Mouse (Mus musculus) limb, embryonic 14.5 days (tissue): ENCODE measurements around the gene Amer2. TPM values are rescaled to one million over a fixed set of nuclear protein-coding genes. Genes with fewer than 3 reads are reported as not detected.

Source experiments
- ATAC-seq: fragments of 200-750 bp; cut with Nextera tagmentation; 2 replicates; pipeline ENCODE4 v1.8.0; 2017; ENCODE audit warnings: low read depth, moderate number of reproducible peaks, moderate TSS enrichment; ENCODE audit not compliant: low FRiP score
- DNase-seq: peaks from one replicate; pipeline ENCODE4 v3.0.0-alpha.2; 2015; ENCODE audit warnings: low spot score
- H3K27ac ChIP-seq: fragments of 300-500 bp; sonication (generic); replicated peaks from 2 replicates; pipeline ENCODE4 v1.5.1; 2014; ENCODE audit warnings: low read depth, mild to moderate bottlenecking, low read length, moderate library complexity, mixed read lengths
- H3K27me3 ChIP-seq: fragments of 300-500 bp; sonication (generic); 2 replicates; pipeline ENCODE4 v1.6.1; 2014; ENCODE audit warnings: low read length, mixed read lengths; ENCODE audit not compliant: control insufficient read depth, insufficient read depth
- H3K36me3 ChIP-seq: fragments of 300-500 bp; sonication (generic); 2 replicates; pipeline ENCODE4 v1.6.1; 2014; ENCODE audit warnings: mild to moderate bottlenecking, low read length, moderate library complexity, mixed read lengths; ENCODE audit not compliant: control insufficient read depth, insufficient read depth
- H3K4me1 ChIP-seq: fragments of 300-500 bp; sonication (generic); 2 replicates; pipeline ENCODE4 v1.6.1; 2014; ENCODE audit warnings: antibody characterized with exemption, low read length, mixed read lengths; ENCODE audit not compliant: control insufficient read depth, insufficient read depth
- H3K4me2 ChIP-seq: fragments of 300-500 bp; sonication (generic); replicated peaks from 2 replicates; pipeline ENCODE4 v1.6.1; 2014; ENCODE audit warnings: low read depth, mild to moderate bottlenecking, low read length, moderate library complexity; ENCODE audit not compliant: severe bottlenecking
- H3K4me3 ChIP-seq: fragments of 300-500 bp; sonication (generic); replicated peaks from 2 replicates; pipeline ENCODE4 v1.5.1; 2014; ENCODE audit warnings: low read length
- H3K9ac ChIP-seq: fragments of 300-500 bp; sonication (generic); 2 replicates; pipeline ENCODE4 v1.6.1; 2014; ENCODE audit warnings: mild to moderate bottlenecking, low read depth, low read length, moderate library complexity; ENCODE audit not compliant: severe bottlenecking
- H3K9me3 ChIP-seq: fragments of 300-500 bp; sonication (generic); 2 replicates; pipeline ENCODE4 v1.6.1; 2016; ENCODE audit warnings: low read length; ENCODE audit not compliant: control insufficient read depth
- POLR2A ChIP-seq: fragments of 200-500 bp; IDR thresholded peaks from 2 replicates; pipeline ENCODE4 v1.8.0; 2012; ENCODE audit warnings: inconsistent platforms, mild to moderate bottlenecking, moderate library complexity, borderline replicate concordance; ENCODE audit not compliant: insufficient read depth, insufficient read length; ENCODE audit errors: extremely low read depth
- WGBS: fragments of 180-500 bp; shearing (Covaris S2); extraction: QIAGEN DNeasy Blood & Tissue Kit; methylation state at CpG from one replicate; pipeline ENCODE4 v1.1.7; 2014; 5-methylcytosine and 5-hydroxymethylcytosine counted together
- polyA plus RNA-seq, 2 experiments: library from polyadenylated mRNA; depleted of rRNA in 1 of 2; stranded (reverse) in 1 of 2; unstranded in 1 of 2; fragments of >200 nt; fragmentation: Nextera tagmentation in 1 of 2; extraction: Ambion mirVana in 1 of 2; gene quantifications; 2 replicates each; pipeline versions ENCODE4 v1.2.1 to v1.2.3; 2012 to 2014

The Amer2 gene
- polyA plus RNA-seq, 2 experiments: 0.58 to 0.89 TPM

DNA sequence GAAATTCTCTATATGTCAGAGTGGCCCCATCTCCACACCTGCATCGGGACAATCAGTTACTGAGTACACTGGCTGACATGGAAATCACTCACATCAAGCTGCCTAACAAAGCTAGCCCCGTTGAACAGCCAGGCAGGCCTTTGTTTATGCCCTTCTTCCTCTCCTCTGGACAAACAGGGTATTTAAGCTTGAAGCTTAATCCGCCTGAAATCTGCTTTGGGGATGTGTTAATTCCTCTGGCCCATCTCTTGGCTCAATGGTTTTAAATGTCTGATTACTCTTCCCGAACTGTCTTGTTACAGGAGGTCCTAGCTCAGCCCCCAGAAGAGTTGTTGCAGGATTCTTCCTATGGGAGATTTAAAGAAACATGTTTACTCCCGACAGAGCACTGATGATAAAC lies 58.5 kb downstream of the Amer2 start:
- H3K27me3 ChIP-seq: no peaks in the 10 kb centered on the region
- DNase-seq (no peak), ATAC-seq (no peak)
- no peak overlapping the region for H3K27ac ChIP-seq
- no peaks in the 10 kb centered on the region for H3K9me3 ChIP-seq
- no peaks in the 10 kb centered on the region for H3K36me3 ChIP-seq
- no peaks in the 10 kb centered on the region for H3K4me1 ChIP-seq
- no peak overlapping the region for H3K9ac ChIP-seq
- TF ChIP-seq POLR2A: no peak
- H3K4me2 ChIP-seq: no peak overlapping the region
- WGBS: 59% methylated on average over 5 of the region's 5 CpGs
- H3K4me3 ChIP-seq: no peak overlapping the region

DNA sequence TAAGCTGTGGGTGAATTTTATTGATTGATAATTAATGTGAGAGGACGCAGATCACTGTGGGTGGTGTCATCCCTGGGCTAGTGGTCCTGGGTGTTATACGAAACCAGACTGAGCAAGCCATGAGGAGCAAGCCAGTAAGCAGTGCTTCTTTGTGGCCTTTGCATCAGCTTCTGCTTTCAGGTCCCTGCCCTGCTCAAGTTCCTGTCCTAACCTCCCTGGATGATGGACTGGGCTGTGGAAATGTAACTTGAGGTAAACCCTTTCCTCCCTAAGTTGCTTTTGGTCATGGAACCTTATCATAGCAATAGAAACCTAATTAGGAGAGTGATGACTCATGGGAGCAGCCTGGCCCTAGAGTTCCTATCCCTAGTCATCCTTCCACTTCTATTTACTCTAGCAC lies 59.1 kb downstream of the Amer2 start:
- no peak overlapping the region for H3K4me2 ChIP-seq
- no peak overlapping the region for H3K4me3 ChIP-seq
- no peaks in the 10 kb centered on the region for H3K36me3 ChIP-seq
- ATAC-seq (no peak), DNase-seq (no peak)
- no peaks in the 10 kb centered on the region for H3K4me1 ChIP-seq
- no peak for TF ChIP-seq POLR2A
- H3K27ac ChIP-seq: no peak overlapping the region
- 75% methylated on average over 2 of the region's 2 CpGs for WGBS
- H3K9ac ChIP-seq: no peak overlapping the region
- H3K27me3 ChIP-seq: no peaks in the 10 kb centered on the region
- H3K9me3 ChIP-seq: no peaks in the 10 kb centered on the region

DNA sequence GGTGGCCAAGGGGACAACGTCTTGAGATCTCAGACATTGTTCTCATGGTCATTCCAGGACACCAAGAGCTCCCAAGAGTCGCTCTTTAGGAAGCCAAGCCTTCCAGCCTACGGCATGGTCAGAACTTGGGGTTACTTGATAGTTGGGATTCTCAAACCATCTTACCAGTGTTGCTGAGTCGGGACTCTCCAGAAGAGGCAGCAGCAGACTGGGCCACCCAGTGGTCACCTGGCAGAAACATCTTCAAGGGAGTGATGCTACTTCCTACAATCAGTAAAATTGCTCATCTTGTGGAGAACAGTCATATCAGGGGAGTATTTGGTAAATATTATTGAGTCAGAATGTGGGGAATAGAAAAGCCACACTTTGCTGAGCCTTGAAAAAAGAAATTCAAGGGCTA lies 62.5 kb downstream of the Amer2 start:
- 71% methylated on average over 4 of the region's 4 CpGs for WGBS

DNA sequence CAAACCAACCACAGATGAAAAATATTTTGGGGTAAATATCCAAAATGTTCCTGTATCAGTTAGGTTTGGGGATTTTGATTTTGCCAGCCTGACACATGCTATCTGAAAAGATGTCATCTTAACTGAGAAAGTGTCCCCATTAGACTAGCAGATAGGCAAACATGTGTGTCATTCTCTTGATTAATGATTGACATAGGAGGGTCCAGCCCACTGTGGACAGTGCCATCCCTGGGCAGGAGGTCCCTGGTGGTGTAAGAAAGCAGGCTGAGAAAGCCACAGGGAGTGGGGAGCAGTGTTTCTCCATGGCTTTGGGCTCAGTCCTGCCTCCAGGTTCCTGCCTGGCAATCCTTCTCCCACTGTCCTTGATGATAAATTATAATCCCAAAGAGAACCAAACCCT lies 63.3 kb downstream of the Amer2 start:
- DNase-seq: no peak
- Histone ChIP-seq H3K9me3 (no peaks in the 10 kb centered on the region), H3K4me2 (no peak overlapping the region), H3K36me3 (no peaks in the 10 kb centered on the region), H3K4me1 (no peaks in the 10 kb centered on the region), H3K27ac (no peak overlapping the region), H3K4me3 (no peak overlapping the region), H3K27me3 (no peaks in the 10 kb centered on the region), H3K9ac (no peak overlapping the region)
- no peak for TF ChIP-seq POLR2A
- ATAC-seq: no peak

More for the DNA sequence above, 62.5 kb downstream of the Amer2 start:
- H3K27me3 ChIP-seq: no peaks in the 10 kb centered on the region
- H3K36me3 ChIP-seq: no peaks in the 10 kb centered on the region
- no peak overlapping the region for H3K4me3 ChIP-seq
- H3K4me2 ChIP-seq: no peak overlapping the region
- H3K9me3 ChIP-seq: no peaks in the 10 kb centered on the region
- no peak overlapping the region for H3K27ac ChIP-seq
- no peaks in the 10 kb centered on the region for H3K4me1 ChIP-seq
- TF ChIP-seq POLR2A: no peak
- ATAC-seq (no peak), DNase-seq (no peak)
- no peak overlapping the region for H3K9ac ChIP-seq

Other genes with a start within 250 kb of the Amer2 start
- 0.70 and 1.0 TPM in 2 replicates for gene Atp8a2, start 176.1 kb upstream of the Amer2 start, polyA plus RNA-seq (2012; rRNA removed)
- gene Atp8a2, start 176.1 kb upstream of the Amer2 start, polyA plus RNA-seq (2014; fragmentation: Nextera tagmentation; extraction: Ambion mirVana): 1.6 and 1.7 TPM in 2 replicates
- gene Nupl1, start 121.8 kb upstream of the Amer2 start, polyA plus RNA-seq (2012; rRNA removed): not detected in 2 replicates
- not detected in 2 replicates for gene Nupl1, start 121.8 kb upstream of the Amer2 start, polyA plus RNA-seq (2014; fragmentation: Nextera tagmentation; extraction: Ambion mirVana)
- gene Gm49336, start 121.8 kb upstream of the Amer2 start, polyA plus RNA-seq (2012; rRNA removed): 42.3 and 43.3 TPM in 2 replicates
- 49.6 and 55.5 TPM in 2 replicates for gene Gm49336, start 121.8 kb upstream of the Amer2 start, polyA plus RNA-seq (2014; fragmentation: Nextera tagmentation; extraction: Ambion mirVana)
- gene Mtmr6, start 108.0 kb upstream of the Amer2 start, polyA plus RNA-seq (2012; rRNA removed): 25.1 and 27.4 TPM in 2 replicates
- gene Mtmr6, start 108.0 kb upstream of the Amer2 start, polyA plus RNA-seq (2014; fragmentation: Nextera tagmentation; extraction: Ambion mirVana): 39.5 and 41.4 TPM in 2 replicates